ENCODE assay signal across 14 mouse cellular contexts in genomic region chr16:36723880-36724443, GRCm38 (mm10). TPM values are rescaled to one million over a fixed set of nuclear protein-coding genes. Genes with fewer than 3 reads are reported as not detected.
DNase-seq lines count a peak whose midpoint lies in the region; ATAC-seq and TF ChIP-seq lines count a peak whose summit lies in the region.
"Had no signal": no experiment of that assay in that cellular context is flagged by ENCODE, and none has a peak within 500 bp of the region (broad histone marks: within the 10 kb centered on the region; RNA-seq: fewer than 3 reads in every experiment).

No protein-coding gene starts in this region.

- H3K4me3 ChIP-seq in intestine, postnatal 0 days (ENCODE audit: low read depth, low read length): no peak overlapping the region
- H3K4me3 ChIP-seq in intestine, embryonic 16.5 days (ENCODE audit: low read length): no peak overlapping the region
- H3K4me3 ChIP-seq in midbrain, embryonic 14.5 days (replicated peaks; ENCODE audit: low read depth, low read length): no peak overlapping the region
- no peak overlapping the region for H3K4me3 ChIP-seq in midbrain, embryonic 11.5 days (ENCODE audit: low read depth, low read length)
- H3K4me3 ChIP-seq: hindbrain, embryonic 15.5 days; liver, embryonic 13.5 days; midbrain, embryonic 12.5 days had no signal

- no peak overlapping the region for H3K4me2 ChIP-seq in intestine, postnatal 0 days (replicated peaks; ENCODE audit: low read depth)
- no peak overlapping the region for H3K4me2 ChIP-seq in intestine, embryonic 16.5 days (ENCODE audit: low read depth, low read length)
- H3K4me2 ChIP-seq in midbrain, embryonic 14.5 days (ENCODE audit: low read length): no peak overlapping the region
- H3K4me2 ChIP-seq in midbrain, embryonic 11.5 days: no peak overlapping the region
- H3K4me2 ChIP-seq: hindbrain, embryonic 15.5 days; liver, embryonic 13.5 days; midbrain, embryonic 12.5 days had no signal

- H3K4me1 ChIP-seq in intestine, postnatal 0 days (replicated peaks; ENCODE audit: control insufficient read depth, insufficient read depth, low read length): no peaks in the 10 kb centered on the region
- no peaks in the 10 kb centered on the region for H3K4me1 ChIP-seq in intestine, embryonic 16.5 days (ENCODE audit: control insufficient read depth, insufficient read depth, low read length)
- H3K4me1 ChIP-seq in midbrain, embryonic 14.5 days (ENCODE audit: control insufficient read depth, insufficient read depth, low read length): no peaks in the 10 kb centered on the region
- H3K4me1 ChIP-seq in midbrain, embryonic 11.5 days (ENCODE audit: control insufficient read depth, insufficient read depth, low read length): no peaks in the 10 kb centered on the region
- H3K4me1 ChIP-seq: hindbrain, embryonic 15.5 days; liver, embryonic 13.5 days; midbrain, embryonic 12.5 days had no signal

- H3K9me3 ChIP-seq in intestine, postnatal 0 days (ENCODE audit: control insufficient read depth): no peaks in the 10 kb centered on the region
- H3K9me3 ChIP-seq in intestine, embryonic 16.5 days (ENCODE audit: control insufficient read depth, low read length): no peaks in the 10 kb centered on the region
- H3K9me3 ChIP-seq in midbrain, embryonic 14.5 days (ENCODE audit: control insufficient read depth, low read length): no peaks in the 10 kb centered on the region
- H3K9me3 ChIP-seq in midbrain, embryonic 11.5 days (ENCODE audit: control insufficient read depth, low read length): no peaks in the 10 kb centered on the region
- H3K9me3 ChIP-seq: hindbrain, embryonic 15.5 days; liver, embryonic 13.5 days; midbrain, embryonic 12.5 days had no signal

- H3K36me3 ChIP-seq in intestine, postnatal 0 days (ENCODE audit: control insufficient read depth, insufficient read depth): no peaks in the 10 kb centered on the region
- H3K36me3 ChIP-seq in intestine, embryonic 16.5 days (ENCODE audit: control insufficient read depth, insufficient read depth, low read length): no peaks in the 10 kb centered on the region
- H3K36me3 ChIP-seq in midbrain, embryonic 14.5 days (ENCODE audit: control insufficient read depth, insufficient read depth, low read length): no peaks in the 10 kb centered on the region
- no peaks in the 10 kb centered on the region for H3K36me3 ChIP-seq in midbrain, embryonic 11.5 days (ENCODE audit: control insufficient read depth, insufficient read depth, low read length)
- H3K36me3 ChIP-seq: hindbrain, embryonic 15.5 days; liver, embryonic 13.5 days; midbrain, embryonic 12.5 days had no signal

- peak; percentile 63 for TF ChIP-seq CTCF in intestine, postnatal 0 days (IDR thresholded peaks at IDR 0.05; ENCODE audit: low read depth)

- H3K27me3 ChIP-seq in intestine, postnatal 0 days (replicated peaks; ENCODE audit: control insufficient read depth, insufficient read depth, low read length): no peaks in the 10 kb centered on the region
- H3K27me3 ChIP-seq in intestine, embryonic 16.5 days (replicated peaks; ENCODE audit: control insufficient read depth, insufficient read depth, low read length): no peaks in the 10 kb centered on the region
- H3K27me3 ChIP-seq in midbrain, embryonic 14.5 days (ENCODE audit: control insufficient read depth, insufficient read depth, low read length): no peaks in the 10 kb centered on the region
- no peaks in the 10 kb centered on the region for H3K27me3 ChIP-seq in midbrain, embryonic 11.5 days (ENCODE audit: control insufficient read depth, insufficient read depth, low read length)
- H3K27me3 ChIP-seq: hindbrain, embryonic 15.5 days had no signal

- no peak for ATAC-seq in intestine, postnatal 0 days
- ATAC-seq in intestine, embryonic 16.5 days: no peak
- no peak for ATAC-seq in midbrain, embryonic 14.5 days (ENCODE audit: low FRiP score, low TSS enrichment)
- ATAC-seq in midbrain, embryonic 11.5 days (ENCODE audit: low FRiP score): no peak
- peak; percentile 48 for ATAC-seq in activated CD4-positive, CD25-positive, alpha-beta regulatory T cell, adult 4 months
- ATAC-seq in megakaryocyte progenitor cell, adult 5-6 weeks (replicated peaks; ENCODE audit: poor library complexity): no peak

- WGBS in intestine, postnatal 0 days: 56% methylated on average over 3 of the region's 3 CpGs
- 65% methylated on average over 3 of the region's 3 CpGs for WGBS in intestine, embryonic 16.5 days
- WGBS in midbrain, embryonic 14.5 days: 73% methylated on average over 3 of the region's 3 CpGs
- WGBS in midbrain, embryonic 11.5 days: 76% methylated on average over 3 of the region's 3 CpGs

- H3K9ac ChIP-seq in intestine, postnatal 0 days (ENCODE audit: low read depth, low read length): no peak overlapping the region
- no peak overlapping the region for H3K9ac ChIP-seq in intestine, embryonic 16.5 days (ENCODE audit: low read depth, low read length)
- no peak overlapping the region for H3K9ac ChIP-seq in midbrain, embryonic 14.5 days (replicated peaks; ENCODE audit: low read length)
- H3K9ac ChIP-seq in midbrain, embryonic 11.5 days (ENCODE audit: low read length): no peak overlapping the region
- H3K9ac ChIP-seq: hindbrain, embryonic 15.5 days; liver, embryonic 13.5 days; midbrain, embryonic 12.5 days had no signal

- no peak overlapping the region for H3K27ac ChIP-seq in intestine, postnatal 0 days (ENCODE audit: low read depth, low read length)
- no peak overlapping the region for H3K27ac ChIP-seq in intestine, embryonic 16.5 days (ENCODE audit: low read length)
- no peak overlapping the region for H3K27ac ChIP-seq in midbrain, embryonic 14.5 days (replicated peaks; ENCODE audit: low read depth, low read length)
- H3K27ac ChIP-seq in midbrain, embryonic 11.5 days (ENCODE audit: low read depth, low read length): no peak overlapping the region
- H3K27ac ChIP-seq: hindbrain, embryonic 15.5 days; liver, embryonic 13.5 days; midbrain, embryonic 12.5 days had no signal

- peak; percentile 28 for DNase-seq in midbrain, embryonic 14.5 days
- DNase-seq in midbrain, embryonic 11.5 days (ENCODE audit: low spot score, missing footprints): no peak
- peak; percentile 56 for DNase-seq in retina, embryonic 14.5 days (ENCODE audit: low spot score)
- no peak for DNase-seq in right cerebral cortex, postnatal 14 days
- DNase-seq: cerebellum, postnatal 36 days; liver, embryonic 13.5 days; thymus, postnatal 36 days had no signal

RNA-seq across cellular contexts. Expression of gene Ildr1, which starts 30.2 kb away (rescaled TPM):
- polyA plus RNA-seq in intestine, postnatal 0 days (2015; fragmentation: Nextera tagmentation; extraction: Ambion mirVana): 4.7 and 7.5 TPM in 2 replicates
- 9.0 and 9.7 TPM in 2 replicates for polyA plus RNA-seq in intestine, embryonic 16.5 days (2015; fragmentation: Nextera tagmentation; extraction: Ambion mirVana)
- 0.16 and 0.26 TPM in 2 replicates for polyA plus RNA-seq in midbrain, embryonic 14.5 days (2014; fragmentation: Nextera tagmentation; extraction: Ambion mirVana)
- 0.05 TPM in 1 of 2 replicates, not detected in the other for polyA plus RNA-seq in midbrain, embryonic 11.5 days (2014; fragmentation: Nextera tagmentation; extraction: Ambion mirVana)
- polyA plus RNA-seq in activated CD4-positive, CD25-positive, alpha-beta regulatory T cell, adult 4 months (2017; shearing (Covaris generic)): 1 to 10 TPM; 6.1 to 7.3 TPM
- total RNA-seq in megakaryocyte progenitor cell, adult 5-6 weeks (2015): 0.15 TPM in 1 of 2 replicates, not detected in the other
- total RNA-seq in megakaryocyte progenitor cell, adult 5-6 weeks (2017): 0.10 TPM in 1 of 2 replicates, not detected in the other
- total RNA-seq: heart, adult 8-10 months had no signal
- polyA plus RNA-seq: midbrain, embryonic 12.5 days had no signal

RNA-seq across cellular contexts. Expression of gene Cd86, which starts 58.1 kb away (rescaled TPM):
- polyA plus RNA-seq in intestine, postnatal 0 days (2015; fragmentation: Nextera tagmentation; extraction: Ambion mirVana): 1.2 and 1.6 TPM in 2 replicates
- 1.9 and 2.3 TPM in 2 replicates for polyA plus RNA-seq in intestine, embryonic 16.5 days (2015; fragmentation: Nextera tagmentation; extraction: Ambion mirVana)
- polyA plus RNA-seq in midbrain, embryonic 14.5 days (2014; fragmentation: Nextera tagmentation; extraction: Ambion mirVana): 0.47 and 2.0 TPM in 2 replicates
- polyA plus RNA-seq in midbrain, embryonic 11.5 days (2014; fragmentation: Nextera tagmentation; extraction: Ambion mirVana): 1.6 and 2.3 TPM in 2 replicates
- polyA plus RNA-seq in activated CD4-positive, CD25-positive, alpha-beta regulatory T cell, adult 4 months (2017; shearing (Covaris generic)): 10 to 100 TPM; 45.6 to 47.4 TPM
- 2.6 and 3.2 TPM in 2 replicates for total RNA-seq in megakaryocyte progenitor cell, adult 5-6 weeks (2015)
- 0.91 and 1.5 TPM in 2 replicates for total RNA-seq in megakaryocyte progenitor cell, adult 5-6 weeks (2017)

Comparison
In these comparisons a context has a peak if more than half of its experiments do, and no peak if none do; other contexts are left out.
1. DNase-seq: peak in midbrain, embryonic 14.5 days (single experiment) and retina, embryonic 14.5 days (single experiment); none in midbrain, embryonic 11.5 days (single experiment) and right cerebral cortex, postnatal 14 days (single experiment).
2. RNA of gene Cd86, which starts 58.1 kb away (polyA plus RNA-seq): 45.6 to 47.4 TPM in activated CD4-positive, CD25-positive, alpha-beta regulatory T cell, adult 4 months; 1.9 to 2.3 TPM in intestine, embryonic 16.5 days, 0.47 to 2.0 TPM in midbrain, embryonic 14.5 days, 1.6 to 2.3 TPM in midbrain, embryonic 11.5 days and 1.2 to 1.6 TPM in intestine, postnatal 0 days; every median in the first group is over 10 times any median in the second.